Mouse (Mus musculus) gastrocnemius, postnatal 25 days (tissue): Measurements from ENCODE around the gene Rnf145. TPM values are rescaled to one million over a fixed set of nuclear protein-coding genes. Genes with fewer than 3 reads are reported as not detected.
"Not testable (repeated sequence)": the region's sequence is repeated elsewhere in the genome, so short reads cannot be mapped to it uniquely, and the experiment has no call there.

Source experiments
- DNase-seq: peaks from one replicate; pipeline ENCODE4 v3.0.0; 2022
- total RNA-seq, 2 experiments: library from RNA; stranded (reverse); gene quantifications; 1 replicate in 1 of 2; 2 replicates in 1 of 2; pipeline ENCODE4 v1.2.3; 2021

Gene Rnf145
- total RNA-seq, 2 experiments from 2014 or later = 8.1 to 10.9 TPM

- no peak for DNase-seq
Measured at GRCm38 (mm10) chr11:44562389-44563135, 43.8 kb downstream of the Rnf145 start.

GRCm38 (mm10) chr11:44564245-44564864 is 45.6 kb downstream of the Rnf145 start:
- no peak for DNase-seq

GRCm38 (mm10) chr11:44564940-44565339 is 46.2 kb downstream of the Rnf145 start:
- no peak for DNase-seq

GRCm38 (mm10) chr11:44570336-44570735 is 51.6 kb downstream of the Rnf145 start:
- DNase-seq = not testable (repeated sequence)

- DNase-seq = no peak
Measured at GRCm38 (mm10) chr11:44572781-44573180, 54.0 kb downstream of the Rnf145 start.

GRCm38 (mm10) chr11:44573396-44573795 is 54.6 kb downstream of the Rnf145 start:
- DNase-seq = no peak

- DNase-seq = no peak
Measured at GRCm38 (mm10) chr11:44574391-44574790, 55.6 kb downstream of the Rnf145 start.

GRCm38 (mm10) chr11:44574820-44575219 is 56.1 kb downstream of the Rnf145 start:
- DNase-seq = no peak

- no peak for DNase-seq
Measured at GRCm38 (mm10) chr11:44577911-44578310, 59.1 kb downstream of the Rnf145 start.

GRCm38 (mm10) chr11:44581277-44581683 is 62.5 kb downstream of the Rnf145 start:
- peak; percentile 20 for DNase-seq

- DNase-seq = peak; percentile 17
Measured at GRCm38 (mm10) chr11:44586047-44586696, 67.4 kb downstream of the Rnf145 start.

- no peak for DNase-seq
Measured at GRCm38 (mm10) chr11:44593016-44593415, 74.3 kb downstream of the Rnf145 start.

GRCm38 (mm10) chr11:44594768-44595167 is 76.0 kb downstream of the Rnf145 start:
- no peak for DNase-seq

- no peak for DNase-seq
Measured at GRCm38 (mm10) chr11:44606881-44607280, 88.1 kb downstream of the Rnf145 start.

GRCm38 (mm10) chr11:44608646-44609045 is 89.9 kb downstream of the Rnf145 start:
- no peak for DNase-seq

GRCm38 (mm10) chr11:44610971-44611781 is 92.4 kb downstream of the Rnf145 start:
- peak; percentile 76 for DNase-seq

GRCm38 (mm10) chr11:44612156-44612555 is 93.4 kb downstream of the Rnf145 start:
- DNase-seq = no peak

GRCm38 (mm10) chr11:44612681-44613410 is 94.1 kb downstream of the Rnf145 start:
- no peak for DNase-seq

- DNase-seq = peak; percentile 18
Measured at GRCm38 (mm10) chr11:44613411-44614180, 94.8 kb downstream of the Rnf145 start.
